Mouse (Mus musculus): ENCODE results near the gene Tmod2. TPM values are rescaled to one million over a fixed set of nuclear protein-coding genes. Genes with fewer than 3 reads are reported as not detected.

Tmod2 gene
- polyA plus RNA-seq, 1 experiment = 0.26 TPM

GRCm38 (mm10) chr9:75633603-75634002, 22.5 kb upstream of the Tmod2 start:
- Histone ChIP-seq H3K36me3 (ENCODE audit: control insufficient read depth, insufficient read depth, low read length) (no peaks in the 10 kb centered on the region), H3K4me3 (ENCODE audit: control insufficient read depth, insufficient read depth, low read length) (no peak overlapping the region), H3K4me1 (replicated peaks; ENCODE audit: control insufficient read depth, insufficient read depth, low read length) (peaks cover 9% of the 10 kb centered on the region), H3K27ac (ENCODE audit: control insufficient read depth, insufficient read depth, low read length) (no peak overlapping the region), H3K27me3 (ENCODE audit: control insufficient read depth, insufficient read depth, low read length) (no peaks in the 10 kb centered on the region)
- 86% methylated on average over 8 of the region's 8 CpGs for WGBS
- DNase-seq = no peak
- no peak for TF ChIP-seq CTCF (IDR thresholded peaks at IDR 0.05; ENCODE audit: borderline replicate concordance, control insufficient read depth, extremely low read depth, insufficient read depth, low read length, poor library complexity)
- no peak for TF ChIP-seq POLR2A (IDR thresholded peaks at IDR 0.05; ENCODE audit: control insufficient read depth, extremely low read depth, insufficient read depth, low read length, poor library complexity)

DNA sequence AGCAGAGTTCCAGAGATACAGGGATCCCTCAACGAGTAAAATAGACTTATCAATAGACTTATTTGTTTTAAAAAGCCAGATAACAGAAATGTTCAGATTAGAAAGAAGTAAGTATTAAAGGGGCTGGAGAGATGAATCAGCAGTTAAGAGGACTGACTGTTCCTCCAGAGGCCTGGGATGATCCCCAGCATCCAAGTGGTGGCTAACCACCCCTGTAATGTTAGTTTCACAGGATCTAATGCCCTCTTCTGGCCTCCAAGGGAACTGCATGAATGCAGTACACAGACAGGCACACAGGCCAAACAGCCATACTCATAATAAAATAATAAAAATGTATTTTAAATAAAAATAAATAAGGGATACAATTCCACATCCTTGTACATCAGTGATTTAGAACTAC, 21.8 kb upstream of the Tmod2 start:
- Histone ChIP-seq H3K4me3 (ENCODE audit: control insufficient read depth, insufficient read depth, low read length) (no peak overlapping the region), H3K27ac (ENCODE audit: control insufficient read depth, insufficient read depth, low read length) (no peak overlapping the region), H3K36me3 (ENCODE audit: control insufficient read depth, insufficient read depth, low read length) (no peaks in the 10 kb centered on the region), H3K27me3 (ENCODE audit: control insufficient read depth, insufficient read depth, low read length) (no peaks in the 10 kb centered on the region; the same call in 1 of the 2 replicates), H3K4me1 (replicated peaks; ENCODE audit: control insufficient read depth, insufficient read depth, low read length) (peaks cover 9% of the 10 kb centered on the region)
- no peak for TF ChIP-seq POLR2A (IDR thresholded peaks at IDR 0.05; ENCODE audit: control insufficient read depth, extremely low read depth, insufficient read depth, low read length, poor library complexity)
- no peak for TF ChIP-seq CTCF (IDR thresholded peaks at IDR 0.05; ENCODE audit: borderline replicate concordance, control insufficient read depth, extremely low read depth, insufficient read depth, low read length, poor library complexity)
- DNase-seq = no peak
- 89% methylated on average over 1 of the region's 1 CpGs for WGBS

DNA sequence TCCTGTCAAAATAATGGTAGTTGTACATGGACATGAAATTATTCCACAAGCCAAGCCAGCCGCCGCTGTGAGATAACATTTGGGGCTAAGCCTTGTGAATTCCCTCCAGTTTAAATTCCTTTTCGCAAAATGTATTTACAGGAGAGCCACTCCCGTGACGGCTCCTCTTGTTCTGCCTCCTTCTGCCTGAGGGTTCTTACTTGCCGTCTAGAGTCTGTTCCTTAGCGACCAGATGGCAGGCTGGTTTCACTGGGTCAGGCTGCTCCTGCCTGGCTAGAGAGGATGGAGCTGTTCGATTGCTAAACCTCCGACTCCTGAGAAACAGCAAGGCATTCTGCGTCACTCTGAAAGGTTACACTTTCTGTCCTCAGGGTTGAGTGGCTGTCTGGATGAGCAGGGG, 21.0 kb upstream of the Tmod2 start:
- Histone ChIP-seq H3K27me3 (ENCODE audit: control insufficient read depth, insufficient read depth, low read length) (no peaks in the 10 kb centered on the region; the same call in 1 of the 2 replicates), H3K36me3 (ENCODE audit: control insufficient read depth, insufficient read depth, low read length) (no peaks in the 10 kb centered on the region), H3K27ac (ENCODE audit: control insufficient read depth, insufficient read depth, low read length) (no peak overlapping the region), H3K4me3 (ENCODE audit: control insufficient read depth, insufficient read depth, low read length) (no peak overlapping the region), H3K4me1 (replicated peaks; ENCODE audit: control insufficient read depth, insufficient read depth, low read length) (peaks cover 9% of the 10 kb centered on the region)
- 91% methylated on average over 10 of the region's 10 CpGs for WGBS
- TF ChIP-seq POLR2A (IDR thresholded peaks at IDR 0.05; ENCODE audit: control insufficient read depth, extremely low read depth, insufficient read depth, low read length, poor library complexity) = no peak
- TF ChIP-seq CTCF (IDR thresholded peaks at IDR 0.05; ENCODE audit: borderline replicate concordance, control insufficient read depth, extremely low read depth, insufficient read depth, low read length, poor library complexity) = no peak
- no peak for DNase-seq

- H3K27ac ChIP-seq (ENCODE audit: control insufficient read depth, insufficient read depth, low read length) = no peak overlapping the region
- no peak for TF ChIP-seq CTCF (IDR thresholded peaks at IDR 0.05; ENCODE audit: borderline replicate concordance, control insufficient read depth, extremely low read depth, insufficient read depth, low read length, poor library complexity)
- TF ChIP-seq POLR2A (IDR thresholded peaks at IDR 0.05; ENCODE audit: control insufficient read depth, extremely low read depth, insufficient read depth, low read length, poor library complexity) = no peak
- no peak for DNase-seq
- H3K4me1 ChIP-seq (replicated peaks; ENCODE audit: control insufficient read depth, insufficient read depth, low read length) = peaks cover 9% of the 10 kb centered on the region
- no peak overlapping the region for H3K4me3 ChIP-seq (ENCODE audit: control insufficient read depth, insufficient read depth, low read length)
- 55% methylated on average over 8 of the region's 8 CpGs for WGBS
- no peaks in the 10 kb centered on the region; the same call in 1 of the 2 replicates for H3K27me3 ChIP-seq (ENCODE audit: control insufficient read depth, insufficient read depth, low read length)
- no peaks in the 10 kb centered on the region for H3K36me3 ChIP-seq (ENCODE audit: control insufficient read depth, insufficient read depth, low read length)
Observed at GRCm38 (mm10) chr9:75630823-75631454, 19.8 kb upstream of the Tmod2 start.

GRCm38 (mm10) chr9:75626308-75626604, 15.1 kb upstream of the Tmod2 start:
- Histone ChIP-seq H3K36me3 (ENCODE audit: control insufficient read depth, insufficient read depth, low read length) (no peaks in the 10 kb centered on the region), H3K27ac (ENCODE audit: control insufficient read depth, insufficient read depth, low read length) (no peak overlapping the region), H3K4me1 (replicated peaks; ENCODE audit: control insufficient read depth, insufficient read depth, low read length) (peaks cover 2% of the 10 kb centered on the region), H3K4me3 (ENCODE audit: control insufficient read depth, insufficient read depth, low read length) (peak overlapping the region; percentile 72), H3K27me3 (ENCODE audit: control insufficient read depth, insufficient read depth, low read length) (peaks cover 2% of the 10 kb centered on the region; the same call in 1 of the 2 replicates)
- no peak for DNase-seq
- TF ChIP-seq CTCF (IDR thresholded peaks at IDR 0.05; ENCODE audit: borderline replicate concordance, control insufficient read depth, extremely low read depth, insufficient read depth, low read length, poor library complexity) = no peak
- TF ChIP-seq POLR2A (IDR thresholded peaks at IDR 0.05; ENCODE audit: control insufficient read depth, extremely low read depth, insufficient read depth, low read length, poor library complexity) = no peak
- WGBS = 4% methylated on average over 14 of the region's 14 CpGs

- Histone ChIP-seq H3K36me3 (ENCODE audit: control insufficient read depth, insufficient read depth, low read length) (no peaks in the 10 kb centered on the region), H3K4me3 (ENCODE audit: control insufficient read depth, insufficient read depth, low read length) (peak within 1 kb of the TSS; percentile 72), H3K27ac (ENCODE audit: control insufficient read depth, insufficient read depth, low read length) (no peak within 1 kb of the TSS), H3K27me3 (ENCODE audit: control insufficient read depth, insufficient read depth, low read length) (peaks cover 2% of the 10 kb centered on the region; the same call in 1 of the 2 replicates), H3K4me1 (replicated peaks; ENCODE audit: control insufficient read depth, insufficient read depth, low read length) (no peaks in the 10 kb centered on the region)
- 1% methylated on average over 94 of the region's 94 CpGs for WGBS
- TF ChIP-seq POLR2A (IDR thresholded peaks at IDR 0.05; ENCODE audit: control insufficient read depth, extremely low read depth, insufficient read depth, low read length, poor library complexity) = no peak
- TF ChIP-seq CTCF (IDR thresholded peaks at IDR 0.05; ENCODE audit: borderline replicate concordance, control insufficient read depth, extremely low read depth, insufficient read depth, low read length, poor library complexity) = no peak
- peak; percentile 22 for DNase-seq
Observed at GRCm38 (mm10) chr9:75625556-75626307, 14.6 kb upstream of the Tmod2 start, which contains the start of gene Lysmd2. Gene Lysmd2 (plus strand): TSS chr9:75625741.
